21 mouse cellular contexts compared by ENCODE assay signal in genomic region chr13:31349671-31350070, GRCm38 (mm10).
DNase-seq lines count a peak whose midpoint lies in the region; ATAC-seq and TF ChIP-seq lines count a peak whose summit lies in the region.
"Had no signal": no experiment of that assay in that cellular context is flagged by ENCODE, and none has a peak within 500 bp of the region (broad histone marks: within the 10 kb centered on the region; RNA-seq: fewer than 3 reads in every experiment).

No protein-coding gene starts in this region.

- no peak overlapping the region for H3K9ac ChIP-seq in midbrain, postnatal 0 days (replicated peaks; ENCODE audit: low read length, poor library complexity, severe bottlenecking)
- no peak overlapping the region for H3K9ac ChIP-seq in midbrain, embryonic 14.5 days (replicated peaks; ENCODE audit: low read length)
- H3K9ac ChIP-seq in intestine, embryonic 16.5 days (ENCODE audit: low read depth, low read length) = no peak overlapping the region
- no peak overlapping the region for H3K9ac ChIP-seq in forebrain, embryonic 12.5 days
- no peak overlapping the region for H3K9ac ChIP-seq in neural tube, embryonic 15.5 days (replicated peaks)
- H3K9ac ChIP-seq: embryonic facial prominence, embryonic 13.5 days; heart, embryonic 15.5 days; hindbrain, embryonic 14.5 days had no signal

- intact Hi-C loops in left cerebral cortex, postnatal 4 days (cut with DNase I) = no loop called here

- H3K4me3 ChIP-seq in midbrain, postnatal 0 days (ENCODE audit: low read depth, low read length) = no peak overlapping the region
- H3K4me3 ChIP-seq in midbrain, embryonic 14.5 days (replicated peaks; ENCODE audit: low read depth, low read length) = no peak overlapping the region
- H3K4me3 ChIP-seq in intestine, embryonic 16.5 days (ENCODE audit: low read length) = no peak overlapping the region
- no peak overlapping the region for H3K4me3 ChIP-seq in forebrain, embryonic 12.5 days (replicated peaks)
- H3K4me3 ChIP-seq in neural tube, embryonic 15.5 days (replicated peaks) = no peak overlapping the region
- H3K4me3 ChIP-seq: embryonic facial prominence, embryonic 13.5 days; heart, adult 2 months; heart, embryonic 15.5 days; hindbrain, embryonic 10.5 days had no signal

- ATAC-seq in midbrain, postnatal 0 days (ENCODE audit: low FRiP score) = peak; percentile 39; the same call in 1 of the 2 replicates
- ATAC-seq in midbrain, embryonic 14.5 days (ENCODE audit: low FRiP score, low TSS enrichment) = no peak
- peak; percentile 47 for ATAC-seq in granulocyte monocyte progenitor cell, adult 5-6 weeks (replicated peaks; ENCODE audit: poor library complexity, severe bottlenecking)
- ATAC-seq in intestine, embryonic 16.5 days = peak; percentile 78
- ATAC-seq in forebrain, embryonic 12.5 days (ENCODE audit: low FRiP score) = no peak
- no peak for ATAC-seq in neural tube, embryonic 15.5 days (ENCODE audit: low FRiP score)
- ATAC-seq: forebrain, embryonic 16.5 days had no signal

- H3K9me3 ChIP-seq in midbrain, postnatal 0 days (ENCODE audit: low read length) = no peaks in the 10 kb centered on the region
- H3K9me3 ChIP-seq in midbrain, embryonic 14.5 days (ENCODE audit: control insufficient read depth, low read length) = no peaks in the 10 kb centered on the region
- H3K9me3 ChIP-seq in intestine, embryonic 16.5 days (ENCODE audit: control insufficient read depth, low read length) = no peaks in the 10 kb centered on the region
- no peaks in the 10 kb centered on the region for H3K9me3 ChIP-seq in forebrain, embryonic 12.5 days
- 0 out of 2 replicates have a peak, but pooled peaks cover 5% of the 10 kb centered on the region for H3K9me3 ChIP-seq in neural tube, embryonic 15.5 days (replicated peaks)
- H3K9me3 ChIP-seq: heart, embryonic 15.5 days had no signal

- no peak for TF ChIP-seq CTCF in midbrain, postnatal 0 days (IDR thresholded peaks at IDR 0.05)

- no peak overlapping the region for H3K27ac ChIP-seq in midbrain, postnatal 0 days (ENCODE audit: low read depth, low read length)
- no peak overlapping the region for H3K27ac ChIP-seq in midbrain, embryonic 14.5 days (replicated peaks; ENCODE audit: low read depth, low read length)
- H3K27ac ChIP-seq in intestine, embryonic 16.5 days (ENCODE audit: low read length) = peak overlapping the region; percentile 24; the same call in 1 of the 2 replicates
- no peak overlapping the region for H3K27ac ChIP-seq in forebrain, embryonic 12.5 days
- no peak overlapping the region for H3K27ac ChIP-seq in neural tube, embryonic 15.5 days (replicated peaks)
- H3K27ac ChIP-seq: embryonic facial prominence, embryonic 13.5 days; heart, adult 2 months; heart, embryonic 15.5 days; hindbrain, embryonic 10.5 days; hindbrain, embryonic 14.5 days had no signal

- H3K4me1 ChIP-seq in midbrain, postnatal 0 days (ENCODE audit: insufficient read depth, low read length) = no peaks in the 10 kb centered on the region
- no peaks in the 10 kb centered on the region for H3K4me1 ChIP-seq in midbrain, embryonic 14.5 days (ENCODE audit: control insufficient read depth, insufficient read depth, low read length)
- H3K4me1 ChIP-seq in intestine, embryonic 16.5 days (ENCODE audit: control insufficient read depth, insufficient read depth, low read length) = peaks cover 2% of the 10 kb centered on the region; the same call in 1 of the 2 replicates
- no peaks in the 10 kb centered on the region for H3K4me1 ChIP-seq in forebrain, embryonic 12.5 days
- no peaks in the 10 kb centered on the region for H3K4me1 ChIP-seq in neural tube, embryonic 15.5 days
- H3K4me1 ChIP-seq: heart, embryonic 15.5 days; hindbrain, embryonic 10.5 days had no signal

- no peak overlapping the region for H3K4me2 ChIP-seq in midbrain, postnatal 0 days (ENCODE audit: low read depth, low read length, poor library complexity, severe bottlenecking)
- H3K4me2 ChIP-seq in midbrain, embryonic 14.5 days (ENCODE audit: low read length) = no peak overlapping the region
- H3K4me2 ChIP-seq in intestine, embryonic 16.5 days (ENCODE audit: low read depth, low read length) = no peak overlapping the region
- H3K4me2 ChIP-seq in forebrain, embryonic 12.5 days = no peak overlapping the region
- no peak overlapping the region for H3K4me2 ChIP-seq in neural tube, embryonic 15.5 days
- H3K4me2 ChIP-seq: embryonic facial prominence, embryonic 13.5 days; heart, embryonic 11.5 days; heart, embryonic 15.5 days; hindbrain, embryonic 14.5 days had no signal

- H3K36me3 ChIP-seq in midbrain, postnatal 0 days (ENCODE audit: insufficient read depth, low read length) = no peaks in the 10 kb centered on the region
- no peaks in the 10 kb centered on the region for H3K36me3 ChIP-seq in midbrain, embryonic 14.5 days (ENCODE audit: control insufficient read depth, insufficient read depth, low read length)
- H3K36me3 ChIP-seq in intestine, embryonic 16.5 days (ENCODE audit: control insufficient read depth, insufficient read depth, low read length) = no peaks in the 10 kb centered on the region
- no peaks in the 10 kb centered on the region for H3K36me3 ChIP-seq in forebrain, embryonic 12.5 days (replicated peaks)
- H3K36me3 ChIP-seq in neural tube, embryonic 15.5 days = no peaks in the 10 kb centered on the region
- H3K36me3 ChIP-seq: embryonic facial prominence, embryonic 13.5 days; heart, embryonic 15.5 days; hindbrain, embryonic 10.5 days had no signal

- WGBS in midbrain, postnatal 0 days = 61% methylated on average over 2 of the region's 2 CpGs
- WGBS in midbrain, embryonic 14.5 days = 68% methylated on average over 2 of the region's 2 CpGs
- 43% methylated on average over 2 of the region's 2 CpGs for WGBS in intestine, embryonic 16.5 days
- 74% methylated on average over 2 of the region's 2 CpGs for WGBS in forebrain, embryonic 12.5 days
- WGBS in neural tube, embryonic 15.5 days = 74% methylated on average over 2 of the region's 2 CpGs

- no peak for DNase-seq in midbrain, postnatal 0 days (ENCODE audit: low spot score)
- DNase-seq in midbrain, embryonic 14.5 days = no peak
- DNase-seq in left cerebral cortex, postnatal 4 days = no peak
- DNase-seq: adrenal gland, adult 8-10 months; adrenal gland, postnatal 36 days; cerebellum, adult 2 months; cerebellum, postnatal 10 days; embryo, embryonic 11 days; gastrocnemius, postnatal 10 days; heart, adult 2 months; heart, postnatal 14 days had no signal

- no peaks in the 10 kb centered on the region for H3K27me3 ChIP-seq in midbrain, postnatal 0 days (ENCODE audit: insufficient read depth, low read length)
- H3K27me3 ChIP-seq in midbrain, embryonic 14.5 days (ENCODE audit: control insufficient read depth, insufficient read depth, low read length) = no peaks in the 10 kb centered on the region
- no peaks in the 10 kb centered on the region for H3K27me3 ChIP-seq in intestine, embryonic 16.5 days (replicated peaks; ENCODE audit: control insufficient read depth, insufficient read depth, low read length)
- H3K27me3 ChIP-seq in forebrain, embryonic 12.5 days = no peaks in the 10 kb centered on the region
- no peaks in the 10 kb centered on the region for H3K27me3 ChIP-seq in neural tube, embryonic 15.5 days (replicated peaks)
- H3K27me3 ChIP-seq: embryonic facial prominence, embryonic 13.5 days; heart, embryonic 15.5 days had no signal

Comparison
In these comparisons a context has a peak if more than half of its experiments do, and no peak if none do; other contexts are left out.
1. ATAC-seq: peak in midbrain, postnatal 0 days (single experiment), granulocyte monocyte progenitor cell, adult 5-6 weeks (single experiment) and intestine, embryonic 16.5 days (single experiment); none in midbrain, embryonic 14.5 days (single experiment), forebrain, embryonic 12.5 days (single experiment) and neural tube, embryonic 15.5 days (single experiment).